Mouse (Mus musculus) neural tube, embryonic 11.5 days (tissue): ENCODE data around the gene Shd. TPM values are rescaled to one million over a fixed set of nuclear protein-coding genes. Genes with fewer than 3 reads are reported as not detected.

ENCODE experiments used
- ATAC-seq: fragments of 200-750 bp; cut with Nextera tagmentation; 2 replicates; pipeline ENCODE4 v1.8.0; 2017; ENCODE audit warnings: moderate number of reproducible peaks, mild to moderate bottlenecking, moderate TSS enrichment, moderate library complexity; ENCODE audit not compliant: insufficient read depth, low FRiP score, low TSS enrichment
- DNase-seq: peaks from one replicate; pipeline ENCODE4 v3.0.0-alpha.2; 2015; ENCODE audit warnings: low spot score
- H3K27ac ChIP-seq: fragments of 300-500 bp; sonication (generic); 2 replicates; pipeline ENCODE4 v1.5.1; 2014; ENCODE audit warnings: low read depth, mild to moderate bottlenecking, low read length
- H3K27me3 ChIP-seq: fragments of 300-500 bp; sonication (generic); 2 replicates; pipeline ENCODE4 v1.6.1; 2014; ENCODE audit warnings: mild to moderate bottlenecking, low read length, mixed read lengths; ENCODE audit not compliant: control insufficient read depth, insufficient read depth
- H3K36me3 ChIP-seq: fragments of 300-500 bp; sonication (generic); 2 replicates; pipeline ENCODE4 v1.6.1; 2014; ENCODE audit warnings: mild to moderate bottlenecking, low read length, moderate library complexity, mixed read lengths; ENCODE audit not compliant: control insufficient read depth, insufficient read depth
- H3K4me1 ChIP-seq: fragments of 300-500 bp; sonication (generic); 2 replicates; pipeline ENCODE4 v1.6.1; 2014; ENCODE audit warnings: low read length, mixed read lengths; ENCODE audit not compliant: control insufficient read depth, insufficient read depth
- H3K4me2 ChIP-seq: fragments of 300-500 bp; sonication (generic); 2 replicates; pipeline ENCODE4 v1.6.1; 2014; ENCODE audit warnings: low read depth, mild to moderate bottlenecking, moderate library complexity
- H3K4me3 ChIP-seq: fragments of 300-500 bp; sonication (generic); 2 replicates; pipeline ENCODE4 v1.5.1; 2014; ENCODE audit warnings: low read depth, low read length
- H3K9ac ChIP-seq: fragments of 300-500 bp; sonication (generic); 2 replicates; pipeline ENCODE4 v1.6.1; 2014; ENCODE audit warnings: mild to moderate bottlenecking, low read length
- H3K9me3 ChIP-seq: fragments of 300-500 bp; sonication (generic); 2 replicates; pipeline ENCODE4 v1.6.1; 2016; ENCODE audit warnings: low read length; ENCODE audit not compliant: control insufficient read depth
- WGBS: fragments of 180-500 bp; shearing (Covaris S2); extraction: QIAGEN DNeasy Blood & Tissue Kit; methylation state at CpG from one replicate; pipeline ENCODE4 v1.1.7; 2014; 5-methylcytosine and 5-hydroxymethylcytosine counted together
- polyA plus RNA-seq: library from polyadenylated mRNA; unstranded; fragments of >200 nt; fragmentation: Nextera tagmentation; extraction: Ambion mirVana; gene quantifications from 2 replicates; pipeline ENCODE4 v1.2.1, GENCODE M21; 2014

Shd gene
- polyA plus RNA-seq, 1 experiment from 2014 or later: 95.3 TPM

- H3K4me2 ChIP-seq: no peak overlapping the region
- H3K27ac ChIP-seq: no peak overlapping the region
- WGBS: 86% methylated on average over 8 of the region's 8 CpGs
- H3K9ac ChIP-seq: no peak overlapping the region
- H3K36me3 ChIP-seq: no peaks in the 10 kb centered on the region; the same call in 1 of the 2 replicates
- H3K4me3 ChIP-seq: no peak overlapping the region
- H3K9me3 ChIP-seq: no peaks in the 10 kb centered on the region
- H3K4me1 ChIP-seq: peaks cover 8% of the 10 kb centered on the region; the same call in 1 of the 2 replicates
- DNase-seq: no peak
- ATAC-seq: no peak
- H3K27me3 ChIP-seq: no peaks in the 10 kb centered on the region
These were observed 20.1 kb downstream of the Shd start for GRCm38 (mm10) chr17:55990278-55990898.

- WGBS: 88% methylated on average over 15 of the region's 15 CpGs
- Histone ChIP-seq H3K9ac (no peak overlapping the region), H3K4me2 (no peak overlapping the region), H3K9me3 (no peaks in the 10 kb centered on the region), H3K4me1 (no peaks in the 10 kb centered on the region), H3K4me3 (no peak overlapping the region), H3K27me3 (peaks cover 3% of the 10 kb centered on the region; the same call in 1 of the 2 replicates), H3K27ac (no peak overlapping the region), H3K36me3 (no peaks in the 10 kb centered on the region)
- DNase-seq (no peak), ATAC-seq (no peak)
These were observed 25.7 kb downstream of the Shd start for GRCm38 (mm10) chr17:55996007-55996406.

GRCm38 (mm10) chr17:55999794-56000499, 29.7 kb downstream of the Shd start:
- Histone ChIP-seq H3K4me1 (no peaks in the 10 kb centered on the region), H3K27me3 (peaks cover 3% of the 10 kb centered on the region; the same call in 1 of the 2 replicates), H3K4me3 (0 out of 2 replicates have a peak overlapping the region, but pooled peaks have one; percentile 1), H3K4me2 (peak overlapping the region; percentile 25; the same call in 1 of the 2 replicates), H3K9ac (no peak overlapping the region), H3K27ac (no peak overlapping the region), H3K36me3 (no peaks in the 10 kb centered on the region), H3K9me3 (no peaks in the 10 kb centered on the region)
- DNase-seq: no peak
- ATAC-seq: peak; percentile 36
- 5% methylated on average over 30 of the region's 30 CpGs for WGBS

GRCm38 (mm10) chr17:56003000-56003399, 32.7 kb downstream of the Shd start:
- no peak for DNase-seq
- 84% methylated on average over 3 of the region's 3 CpGs for WGBS
- no peak overlapping the region for H3K4me3 ChIP-seq
- H3K4me2 ChIP-seq: no peak overlapping the region
- H3K9me3 ChIP-seq: no peaks in the 10 kb centered on the region
- H3K4me1 ChIP-seq: no peaks in the 10 kb centered on the region
- peaks cover 5% of the 10 kb centered on the region; the same call in 1 of the 2 replicates for H3K27me3 ChIP-seq
- H3K36me3 ChIP-seq: no peaks in the 10 kb centered on the region
- no peak overlapping the region for H3K9ac ChIP-seq
- H3K27ac ChIP-seq: no peak overlapping the region
- ATAC-seq: no peak

- DNase-seq (no peak), ATAC-seq (no peak)
- Histone ChIP-seq H3K9me3 (no peaks in the 10 kb centered on the region), H3K27ac (no peak within 1 kb of the TSS), H3K4me3 (no peak within 1 kb of the TSS), H3K9ac (no peak within 1 kb of the TSS), H3K4me1 (peaks cover 10% of the 10 kb centered on the region), H3K27me3 (0 out of 2 replicates have a peak, but pooled peaks cover 2% of the 10 kb centered on the region), H3K36me3 (no peaks in the 10 kb centered on the region), H3K4me2 (0 out of 2 replicates have a peak within 1 kb of the TSS, but pooled peaks have one; percentile 2)
- 49% methylated on average over 13 of the region's 13 CpGs for WGBS
These were observed 35.3 kb downstream of the Shd start, which contains the start of the genes Stap2 and Mpnd for GRCm38 (mm10) chr17:56005415-56006061. Stap2 (minus strand) TSS chr17:56005584. Mpnd (plus strand) TSS chr17:56005711.

GRCm38 (mm10) chr17:56006956-56007355, 36.7 kb downstream of the Shd start:
- Histone ChIP-seq H3K4me1 (peaks cover 10% of the 10 kb centered on the region), H3K4me2 (no peak overlapping the region), H3K4me3 (no peak overlapping the region), H3K9ac (no peak overlapping the region), H3K9me3 (no peaks in the 10 kb centered on the region), H3K36me3 (peaks cover 6% of the 10 kb centered on the region; the same call in 1 of the 2 replicates), H3K27ac (no peak overlapping the region), H3K27me3 (0 out of 2 replicates have a peak, but pooled peaks cover 2% of the 10 kb centered on the region)
- ATAC-seq: no peak
- 50% methylated on average over 10 of the region's 10 CpGs for WGBS
- DNase-seq: no peak

- ATAC-seq: peak; percentile 26; the same call in 1 of the 2 replicates
- peaks cover 7% of the 10 kb centered on the region; the same call in 1 of the 2 replicates for H3K36me3 ChIP-seq
- DNase-seq: no peak
- H3K27me3 ChIP-seq: 0 out of 2 replicates have a peak, but pooled peaks cover 2% of the 10 kb centered on the region
- H3K4me2 ChIP-seq: peak overlapping the region; percentile 39
- H3K9me3 ChIP-seq: no peaks in the 10 kb centered on the region
- H3K4me3 ChIP-seq: no peak overlapping the region
- peaks cover 10% of the 10 kb centered on the region for H3K4me1 ChIP-seq
- 36% methylated on average over 13 of the region's 14 CpGs for WGBS
- peak overlapping the region; percentile 95 for H3K27ac ChIP-seq
- peak overlapping the region; percentile 32; the same call in 1 of the 2 replicates for H3K9ac ChIP-seq
These were observed 37.4 kb downstream of the Shd start for GRCm38 (mm10) chr17:56007444-56008355.
